Mouse (Mus musculus) limb, embryonic 15.5 days (tissue): Measurements from ENCODE around the gene Ceacam3. TPM values are rescaled to one million over a fixed set of nuclear protein-coding genes. Genes with fewer than 3 reads are reported as not detected.
"Not testable (repeated sequence)": the region's sequence is repeated elsewhere in the genome, so short reads cannot be mapped to it uniquely, and the experiment has no call there.

Experiments used
- ATAC-seq: fragments of 200-750 bp; cut with Nextera tagmentation; 2 replicates; pipeline ENCODE4 v1.8.0; 2017; ENCODE audit warnings: low read depth, moderate TSS enrichment; ENCODE audit not compliant: insufficient number of reproducible peaks, low FRiP score, low TSS enrichment
- H3K27ac ChIP-seq: fragments of 300-500 bp; sonication (generic); 2 replicates; pipeline ENCODE4 v1.5.1; 2015; ENCODE audit warnings: moderate library complexity, mild to moderate bottlenecking, inconsistent platforms
- H3K27me3 ChIP-seq: fragments of 300-500 bp; sonication (generic); 2 replicates; pipeline ENCODE4 v1.6.1; 2015; ENCODE audit warnings: inconsistent platforms
- H3K36me3 ChIP-seq: fragments of 300-500 bp; sonication (generic); 2 replicates; pipeline ENCODE4 v1.6.1; 2015; ENCODE audit warnings: inconsistent platforms
- H3K4me1 ChIP-seq: fragments of 300-500 bp; sonication (generic); 2 replicates; pipeline ENCODE4 v1.6.1; 2015; ENCODE audit warnings: inconsistent platforms
- H3K4me2 ChIP-seq: fragments of 300-500 bp; sonication (generic); 2 replicates; pipeline ENCODE4 v1.6.1; 2015; ENCODE audit warnings: mild to moderate bottlenecking, inconsistent platforms
- H3K4me3 ChIP-seq: fragments of 300-500 bp; sonication (generic); 2 replicates; pipeline ENCODE4 v1.5.1; 2015; ENCODE audit warnings: mild to moderate bottlenecking, inconsistent platforms
- H3K9ac ChIP-seq: fragments of 300-500 bp; sonication (generic); 2 replicates; pipeline ENCODE4 v1.6.1; 2015; ENCODE audit warnings: inconsistent platforms
- H3K9me3 ChIP-seq: fragments of 300-500 bp; sonication (generic); 2 replicates; pipeline ENCODE4 v1.6.1; 2016; ENCODE audit warnings: inconsistent platforms
- WGBS: fragments of 180-500 bp; shearing (Covaris S2); methylation state at CpG from one replicate; pipeline ENCODE4 v1.1.7; 2015; 5-methylcytosine and 5-hydroxymethylcytosine counted together
- polyA plus RNA-seq: library from polyadenylated mRNA; unstranded; fragments of >200 nt; fragmentation: Nextera tagmentation; extraction: Ambion mirVana; gene quantifications from 2 replicates; pipeline ENCODE4 v1.2.1, GENCODE M21; 2015

Gene Ceacam3
- polyA plus RNA-seq, result not detected in 2 replicates

DNA sequence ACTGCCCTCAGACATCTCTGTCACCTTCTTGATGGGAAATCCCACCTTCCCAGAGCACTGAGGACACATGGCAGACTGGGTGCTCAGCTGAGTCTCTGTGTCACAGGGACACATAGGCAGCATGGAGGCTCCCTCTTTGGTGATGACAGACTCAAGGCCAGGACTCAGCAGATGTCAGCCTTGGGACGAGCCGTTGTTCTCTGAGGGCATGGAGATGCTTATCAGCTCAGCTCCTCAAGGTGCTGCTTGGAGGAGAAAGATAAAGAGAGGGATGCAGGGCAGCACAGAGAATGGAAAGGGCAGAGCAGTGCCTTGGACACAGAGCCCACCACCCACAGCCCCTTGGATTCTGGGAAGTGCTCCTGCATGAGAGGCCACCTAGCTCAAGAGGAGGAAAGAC lies at the start of gene Ceacam3:
Ceacam3 (plus strand) TSS at position 352 of the 400 bp plus-strand sequence.
- no peak within 1 kb of the TSS for H3K9ac ChIP-seq
- H3K27me3 ChIP-seq, result no peaks in the 10 kb centered on the region
- H3K4me2 ChIP-seq, result no peak within 1 kb of the TSS
- no peak for ATAC-seq
- H3K4me1 ChIP-seq, result no peaks in the 10 kb centered on the region
- H3K27ac ChIP-seq, result no peak within 1 kb of the TSS
- no peaks in the 10 kb centered on the region for H3K9me3 ChIP-seq
- no peaks in the 10 kb centered on the region for H3K36me3 ChIP-seq
- 90% methylated on average over 2 of the region's 2 CpGs for WGBS
- no peak within 1 kb of the TSS for H3K4me3 ChIP-seq

DNA sequence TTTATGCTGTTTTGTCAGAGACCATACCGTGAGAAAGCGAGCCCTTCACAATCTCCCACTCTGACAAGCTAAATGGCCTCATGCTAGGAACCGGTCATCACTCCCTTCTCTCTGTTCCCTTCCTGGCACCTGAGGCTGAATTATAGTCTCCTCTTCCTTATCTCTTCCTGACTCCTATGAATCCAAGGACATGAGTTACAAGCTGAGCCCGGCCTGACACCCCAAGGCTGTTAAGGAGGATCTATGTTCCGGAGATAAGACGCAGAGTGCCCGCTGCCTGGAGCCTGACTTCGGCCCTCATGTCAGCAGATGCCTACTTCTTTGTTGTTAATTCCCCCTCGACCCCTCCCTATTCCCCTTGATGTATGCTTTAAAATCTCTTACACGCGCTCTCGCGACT lies 48.5 kb upstream of the Ceacam3 start:
- WGBS, result 90% methylated on average over 13 of the region's 13 CpGs

DNA sequence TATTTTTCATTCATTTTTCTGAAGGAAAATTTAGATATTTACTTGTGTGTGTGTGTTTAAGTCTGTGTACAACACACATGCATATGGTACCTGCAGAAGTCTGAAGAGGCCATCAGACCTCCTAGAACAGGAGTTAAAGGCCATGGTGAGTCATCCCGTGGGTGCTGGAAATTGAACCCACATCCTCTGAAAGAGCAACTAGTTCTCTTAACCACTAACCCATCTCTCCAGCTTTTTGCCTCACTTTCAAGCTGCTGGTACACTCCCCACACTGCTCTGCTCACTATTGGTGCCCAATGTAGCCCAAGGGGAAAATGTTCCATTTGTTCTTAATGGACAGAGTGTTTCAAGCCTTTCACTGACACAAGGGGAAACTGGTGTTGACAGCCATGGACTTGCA lies 14.8 kb upstream of the Ceacam3 start:
- no peaks in the 10 kb centered on the region for H3K4me1 ChIP-seq
- ATAC-seq, result no peak

More for the DNA sequence above, 48.5 kb upstream of the Ceacam3 start:
- not testable (repeated sequence) for H3K4me3 ChIP-seq, H3K9ac ChIP-seq, H3K4me1 ChIP-seq, H3K36me3 ChIP-seq, H3K4me2 ChIP-seq, H3K9me3 ChIP-seq, ATAC-seq, H3K27ac ChIP-seq, H3K27me3 ChIP-seq

DNA sequence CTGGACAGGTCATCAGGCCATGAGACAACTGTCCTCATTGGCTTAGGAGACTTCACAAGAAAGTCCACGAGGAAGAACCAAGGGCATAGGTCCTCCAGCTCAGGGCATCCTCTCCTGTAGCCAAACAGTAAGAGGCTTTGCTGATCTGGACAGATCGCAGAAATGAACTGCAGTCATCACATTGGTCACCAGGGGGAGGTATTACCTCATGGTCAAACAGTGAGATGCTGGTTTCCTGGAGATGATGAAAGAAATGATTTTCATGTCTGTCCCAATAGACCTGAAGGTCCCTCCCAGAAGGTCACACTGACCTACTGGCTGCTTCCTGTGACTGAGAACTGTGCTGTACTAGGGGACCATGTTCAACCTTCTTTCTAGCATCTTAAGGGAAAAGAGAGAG lies 5.6 kb downstream of the Ceacam3 start:
- Histone ChIP-seq H3K27me3 (no peaks in the 10 kb centered on the region), H3K9me3 (no peaks in the 10 kb centered on the region), H3K36me3 (no peaks in the 10 kb centered on the region), H3K4me1 (no peaks in the 10 kb centered on the region), H3K27ac (no peak overlapping the region), H3K4me3 (no peak overlapping the region), H3K4me2 (no peak overlapping the region), H3K9ac (no peak overlapping the region)
- 37% methylated on average over 2 of the region's 2 CpGs for WGBS
- no peak for ATAC-seq

More for the DNA sequence above, 14.8 kb upstream of the Ceacam3 start:
- H3K9me3 ChIP-seq, result no peaks in the 10 kb centered on the region
- WGBS, result 81% methylated on average over 1 of the region's 1 CpGs
- H3K27ac ChIP-seq, result no peak overlapping the region
- H3K4me2 ChIP-seq, result no peak overlapping the region
- H3K9ac ChIP-seq, result no peak overlapping the region
- H3K4me3 ChIP-seq, result no peak overlapping the region
- no peaks in the 10 kb centered on the region for H3K27me3 ChIP-seq
- no peaks in the 10 kb centered on the region for H3K36me3 ChIP-seq

DNA sequence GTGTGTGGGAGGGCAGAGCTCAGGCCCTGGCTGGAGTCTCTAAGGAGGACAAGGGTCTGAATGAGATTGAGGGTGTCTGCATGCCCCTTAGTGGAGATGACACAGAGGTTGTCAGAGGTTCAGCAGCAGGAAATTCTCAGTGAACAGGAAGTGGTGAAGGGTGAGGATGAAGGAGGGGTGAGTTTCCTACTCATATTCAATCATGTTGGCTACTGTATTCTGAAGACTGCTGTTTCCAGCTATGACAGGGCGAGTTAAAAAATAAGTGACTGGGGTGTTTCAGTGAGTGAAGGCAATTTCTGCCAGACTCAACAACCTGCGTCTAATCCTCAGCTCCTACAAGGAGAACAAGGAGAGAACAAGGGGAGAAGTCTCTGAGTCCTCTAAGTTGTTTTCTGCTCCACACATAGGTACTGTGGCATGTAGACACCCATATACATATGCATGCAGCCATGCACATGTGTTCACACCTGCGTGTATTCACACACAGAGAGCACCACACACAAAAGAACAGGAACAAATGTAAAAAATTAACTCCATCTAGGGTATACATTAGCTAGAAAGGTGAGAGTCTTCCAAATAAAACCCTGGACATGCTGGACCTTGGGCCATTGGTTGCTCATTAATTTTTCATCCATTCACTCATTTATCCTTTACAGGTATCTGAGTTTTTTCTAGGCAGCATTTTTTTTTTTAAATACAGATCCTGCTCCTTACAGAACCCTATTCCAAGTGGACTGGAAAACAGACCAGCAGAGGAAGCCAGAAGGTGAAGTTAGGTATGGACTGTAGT lies 7.0 kb downstream of the Ceacam3 start:
- H3K4me1 ChIP-seq, result no peaks in the 10 kb centered on the region
- no peak overlapping the region for H3K9ac ChIP-seq
- H3K27me3 ChIP-seq, result no peaks in the 10 kb centered on the region
- H3K36me3 ChIP-seq, result no peaks in the 10 kb centered on the region
- H3K27ac ChIP-seq, result no peak overlapping the region
- no peak for ATAC-seq
- no peak overlapping the region for H3K4me3 ChIP-seq
- H3K4me2 ChIP-seq, result no peak overlapping the region
- 71% methylated on average over 3 of the region's 3 CpGs for WGBS
- H3K9me3 ChIP-seq, result no peaks in the 10 kb centered on the region

DNA sequence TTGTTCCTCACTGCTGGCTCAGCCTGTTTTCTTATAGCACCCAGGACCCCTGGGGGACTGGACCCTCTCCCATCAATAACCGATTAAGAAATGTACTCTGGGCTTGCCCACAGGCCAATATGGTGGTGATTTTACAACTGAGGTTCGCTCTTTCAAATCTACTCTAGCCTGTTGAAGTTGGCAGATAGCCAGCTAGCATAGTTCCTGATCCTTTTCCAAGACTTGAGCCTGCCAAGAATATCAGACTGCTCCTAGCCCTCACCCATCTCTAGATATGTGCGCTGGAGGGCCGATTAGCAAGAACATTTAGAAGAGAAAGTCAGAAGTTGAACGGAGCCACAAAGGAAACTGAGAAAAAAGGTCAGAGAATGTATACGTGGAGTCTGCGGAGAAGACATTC lies 8.9 kb downstream of the Ceacam3 start:
- Histone ChIP-seq H3K36me3 (no peaks in the 10 kb centered on the region), H3K4me1 (no peaks in the 10 kb centered on the region), H3K9ac (no peak overlapping the region), H3K27me3 (no peaks in the 10 kb centered on the region), H3K4me2 (no peak overlapping the region), H3K27ac (no peak overlapping the region), H3K9me3 (no peaks in the 10 kb centered on the region), H3K4me3 (no peak overlapping the region)
- 65% methylated on average over 7 of the region's 7 CpGs for WGBS
- no peak for ATAC-seq

DNA sequence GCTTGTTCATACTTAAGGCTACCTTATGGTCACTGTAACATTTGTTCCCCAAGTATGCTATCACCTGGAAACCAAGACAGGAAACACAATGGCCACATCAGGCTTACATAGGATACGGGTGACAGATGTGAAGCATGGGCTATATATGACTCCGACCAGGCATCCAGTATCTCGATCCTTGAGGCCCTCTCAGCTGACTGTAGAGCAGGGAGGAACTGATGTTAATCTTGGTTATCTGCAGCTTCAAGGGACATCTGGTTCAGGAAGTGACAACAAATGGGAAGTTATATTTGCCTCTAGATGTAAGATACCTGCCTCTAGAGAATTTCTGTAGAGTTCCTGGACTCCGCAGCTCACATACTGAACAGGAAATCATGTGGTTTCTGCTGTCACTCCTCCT lies 21.7 kb downstream of the Ceacam3 start:
- Histone ChIP-seq H3K27me3 (no peaks in the 10 kb centered on the region), H3K4me2 (no peak overlapping the region), H3K4me1 (no peaks in the 10 kb centered on the region), H3K27ac (no peak overlapping the region), H3K9me3 (no peaks in the 10 kb centered on the region), H3K4me3 (no peak overlapping the region), H3K9ac (no peak overlapping the region), H3K36me3 (no peaks in the 10 kb centered on the region)
- no peak for ATAC-seq
- WGBS, result 86% methylated on average over 4 of the region's 4 CpGs

DNA sequence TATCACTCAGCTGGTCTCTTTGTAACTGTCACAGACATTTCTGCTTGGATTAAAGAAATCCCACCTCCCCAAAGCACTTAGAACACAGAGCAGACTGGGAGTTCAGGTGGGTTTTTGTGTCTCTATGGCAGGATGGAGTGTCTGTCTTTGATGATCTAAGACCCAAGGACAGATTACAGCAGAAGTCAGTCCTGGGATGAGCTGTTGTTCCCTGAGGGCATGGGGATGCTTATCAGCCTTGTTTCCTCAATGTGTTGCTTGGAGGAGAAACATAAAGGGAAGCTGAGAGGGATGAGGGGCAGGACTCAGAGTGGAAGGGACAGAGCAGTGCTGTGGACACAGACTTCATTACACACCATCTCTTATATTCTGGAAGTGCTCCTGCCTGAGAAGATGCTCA lies 53.1 kb downstream of the Ceacam3 start, which contains the start of gene Psg29:
Psg29 (plus strand) TSS at position 301 of the 400 bp plus-strand sequence.
- Histone ChIP-seq H3K9me3 (0 out of 2 replicates have a peak, but pooled peaks cover 4% of the 10 kb centered on the region), H3K4me1 (no peaks in the 10 kb centered on the region), H3K27me3 (no peaks in the 10 kb centered on the region), H3K4me3 (no peak within 1 kb of the TSS), H3K4me2 (no peak within 1 kb of the TSS), H3K27ac (no peak within 1 kb of the TSS), H3K36me3 (no peaks in the 10 kb centered on the region), H3K9ac (no peak within 1 kb of the TSS)
- no peak for ATAC-seq

DNA sequence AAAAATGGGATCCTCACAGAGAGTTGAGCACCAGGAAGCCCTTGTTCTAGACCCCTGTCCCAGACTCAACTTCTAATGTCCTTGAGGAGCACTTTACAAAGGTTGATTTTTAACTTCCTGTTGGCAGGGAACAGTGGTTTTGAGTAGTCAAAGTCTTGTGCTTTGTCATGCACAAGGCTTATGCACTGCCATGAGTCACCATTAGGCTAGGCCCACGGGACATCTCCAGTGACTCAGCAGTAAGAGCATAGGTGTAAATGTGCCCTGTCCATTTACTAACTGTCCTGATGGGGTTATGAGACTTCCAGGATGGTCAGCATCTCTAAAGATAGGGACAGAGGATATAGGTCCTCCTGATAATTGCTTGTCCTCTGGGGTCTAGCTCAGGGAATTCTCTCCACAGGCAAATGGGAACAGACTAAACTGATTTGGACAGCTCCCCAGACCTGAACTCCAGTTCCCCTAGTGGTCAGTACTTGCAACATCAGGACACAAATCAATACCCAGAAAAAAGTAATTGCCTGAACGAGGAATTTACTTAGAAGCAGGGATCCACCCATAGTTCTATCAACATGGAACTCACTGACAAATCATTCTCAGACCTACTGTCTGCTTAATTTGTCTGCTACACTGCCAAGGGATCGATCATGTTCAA lies 55.6 kb downstream of the Ceacam3 start:
- H3K36me3 ChIP-seq, result no peaks in the 10 kb centered on the region
- H3K27me3 ChIP-seq, result no peaks in the 10 kb centered on the region
- WGBS, result 70% methylated on average over 3 of the region's 3 CpGs
- no peaks in the 10 kb centered on the region for H3K4me1 ChIP-seq
- H3K9me3 ChIP-seq, result 0 out of 2 replicates have a peak, but pooled peaks cover 7% of the 10 kb centered on the region
- no peak overlapping the region for H3K4me2 ChIP-seq
- no peak overlapping the region for H3K9ac ChIP-seq
- H3K4me3 ChIP-seq, result no peak overlapping the region
- H3K27ac ChIP-seq, result no peak overlapping the region
- no peak for ATAC-seq

Other genes starting within 250 kb of the Ceacam3 start
- 4.0 and 5.1 TPM in 2 replicates for gene Ptgir, start 243.8 kb upstream of the Ceacam3 start, polyA plus RNA-seq
- 85.8 and 99.4 TPM in 2 replicates for gene Calm3, start 226.2 kb upstream of the Ceacam3 start, polyA plus RNA-seq
- 20.2 and 31.1 TPM in 2 replicates for gene Pnmal2, start 205.6 kb upstream of the Ceacam3 start, polyA plus RNA-seq
- gene Pnmal1, start 190.6 kb upstream of the Ceacam3 start, polyA plus RNA-seq, result 0.33 and 0.50 TPM in 2 replicates
- gene Gm42372, start 167.2 kb upstream of the Ceacam3 start, polyA plus RNA-seq, result 0.14 and 0.20 TPM in 2 replicates
- 19.1 and 40.8 TPM in 2 replicates for gene Ccdc8, start 157.6 kb upstream of the Ceacam3 start, polyA plus RNA-seq
- gene Ppp5c, start 122.4 kb upstream of the Ceacam3 start, polyA plus RNA-seq, result 101 and 115 TPM in 2 replicates
- gene Hif3a, start 87.9 kb upstream of the Ceacam3 start, polyA plus RNA-seq, result 29.0 and 33.4 TPM in 2 replicates
- gene Psg16, start 76.2 kb upstream of the Ceacam3 start, polyA plus RNA-seq, result 0.17 and 0.20 TPM in 2 replicates
- not detected in 2 replicates for gene Psg29, start 53.2 kb downstream of the Ceacam3 start, polyA plus RNA-seq